Mouse (Mus musculus) midbrain, embryonic 10.5 days (tissue): ENCODE measurements around the gene Srcap. TPM values are rescaled to one million over a fixed set of nuclear protein-coding genes. Genes with fewer than 3 reads are reported as not detected.
"Not testable (repeated sequence)": the region's sequence is repeated elsewhere in the genome, so short reads cannot be mapped to it uniquely, and the experiment has no call there.

ENCODE experiments used
- DNase-seq: peaks from one replicate; pipeline ENCODE4 v3.0.0-alpha.2; 2017; ENCODE audit warnings: low spot score
- H3K27ac ChIP-seq: fragments of 300-500 bp; sonication (generic); replicated peaks from 2 replicates; pipeline ENCODE4 v1.5.1; 2016; ENCODE audit warnings: mild to moderate bottlenecking
- H3K27me3 ChIP-seq: fragments of 300-500 bp; sonication (generic); 2 replicates; pipeline ENCODE4 v1.6.1; 2016; ENCODE audit warnings: low read depth, mild to moderate bottlenecking; ENCODE audit not compliant: poor library complexity, severe bottlenecking
- H3K36me3 ChIP-seq: fragments of 300-500 bp; sonication (generic); 2 replicates; pipeline ENCODE4 v1.6.1; 2016; ENCODE audit warnings: mild to moderate bottlenecking, moderate library complexity
- H3K4me1 ChIP-seq: fragments of 300-500 bp; sonication (generic); 2 replicates; pipeline ENCODE4 v1.6.1; 2016
- H3K4me3 ChIP-seq: fragments of 300-500 bp; sonication (generic); 2 replicates; pipeline ENCODE4 v1.5.1; 2016; ENCODE audit warnings: mild to moderate bottlenecking, moderate library complexity
- H3K9me3 ChIP-seq: fragments of 300-500 bp; sonication (generic); replicated peaks from 2 replicates; pipeline ENCODE4 v1.6.1; 2016; ENCODE audit warnings: mild to moderate bottlenecking
- WGBS: fragments of 180-500 bp; shearing (Covaris S2); methylation state at CpG from one replicate; pipeline ENCODE4 v1.1.7; 2016; 5-methylcytosine and 5-hydroxymethylcytosine counted together
- polyA plus RNA-seq: library from polyadenylated mRNA; unstranded; fragments of >200 nt; fragmentation: Nextera tagmentation; extraction: Ambion mirVana; gene quantifications from 2 replicates; pipeline ENCODE4 v1.2.1, GENCODE M21; 2016

Srcap gene
- polyA plus RNA-seq, 1 experiment from 2014 or later = 52.6 TPM

DNA sequence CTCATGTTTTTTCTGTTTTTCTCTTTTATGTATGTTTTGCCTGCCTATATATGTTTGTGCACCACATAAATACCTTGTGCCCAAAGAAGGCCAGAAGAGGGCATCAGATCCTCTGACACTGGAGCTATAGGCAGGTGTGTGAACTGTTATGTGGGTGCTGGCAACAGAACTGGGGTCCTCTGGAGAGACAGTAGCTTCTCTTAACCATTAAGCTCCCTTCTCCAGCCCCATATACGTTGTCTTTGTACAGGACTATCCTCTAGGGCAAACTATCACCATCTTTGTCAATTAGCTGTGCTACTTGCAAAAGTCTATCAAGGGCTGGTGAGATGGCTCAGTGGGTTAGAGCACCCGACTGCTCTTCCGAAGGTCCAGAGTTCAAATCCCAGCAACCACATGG, 3.5 kb upstream of the Srcap start:
- Histone ChIP-seq H3K36me3 (peaks cover 3% of the 10 kb centered on the region; the same call in 1 of the 2 replicates), H3K9me3 (no peaks in the 10 kb centered on the region), H3K4me1 (peaks cover 17% of the 10 kb centered on the region), H3K27ac (no peak overlapping the region), H3K27me3 (no peaks in the 10 kb centered on the region), H3K4me3 (no peak overlapping the region)
- no peak for DNase-seq
- 96% methylated on average over 3 of the region's 3 CpGs for WGBS

DNA sequence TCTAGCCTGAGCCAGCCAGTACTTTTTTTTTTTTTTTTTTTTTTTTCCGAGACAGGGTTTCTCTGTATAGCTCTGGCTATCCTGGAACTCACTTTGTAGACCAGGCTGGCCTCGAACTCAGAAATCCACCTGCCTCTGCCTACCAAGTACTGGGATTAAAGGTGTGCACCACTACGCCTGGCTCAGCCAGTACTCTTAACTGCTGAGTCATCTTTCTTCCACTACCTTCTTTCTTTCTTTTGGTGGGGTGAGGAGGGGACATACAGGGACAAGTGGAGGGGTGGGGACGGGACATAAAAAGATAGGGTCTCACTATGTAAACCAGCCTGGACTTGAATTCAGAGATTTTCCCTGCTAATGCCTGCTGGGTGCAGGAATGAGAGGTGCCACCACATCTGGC, 2.0 kb upstream of the Srcap start:
- 92% methylated on average over 4 of the region's 4 CpGs for WGBS
- peaks cover 17% of the 10 kb centered on the region for H3K36me3 ChIP-seq
- H3K27me3 ChIP-seq, DNase-seq, H3K4me3 ChIP-seq, H3K27ac ChIP-seq, H3K9me3 ChIP-seq: not testable (repeated sequence)
- H3K4me1 ChIP-seq = peaks cover 26% of the 10 kb centered on the region

DNA sequence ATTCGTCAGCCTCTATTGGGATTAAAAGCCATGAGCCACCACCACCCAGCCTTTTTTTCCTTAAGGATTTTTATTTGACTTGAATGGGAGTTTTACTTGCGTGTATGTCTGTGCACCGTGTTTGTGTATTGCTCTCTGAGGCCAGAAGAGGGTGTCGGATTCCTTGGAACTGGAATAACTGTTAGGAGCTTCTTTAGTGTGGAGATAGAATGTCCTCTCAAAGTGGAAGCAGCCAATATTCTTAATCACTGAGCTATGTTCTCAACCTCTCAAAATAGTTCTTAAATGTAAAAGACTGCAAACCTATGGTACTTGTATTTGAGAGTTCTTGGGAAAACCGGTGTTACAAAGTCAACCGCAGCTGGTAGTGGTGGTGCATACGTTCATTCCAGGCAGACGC, 542 bp upstream of the Srcap start:
- 42% methylated on average over 8 of the region's 8 CpGs for WGBS
- Histone ChIP-seq H3K9me3 (no peaks in the 10 kb centered on the region), H3K36me3 (peaks cover 31% of the 10 kb centered on the region), H3K27me3 (no peaks in the 10 kb centered on the region), H3K4me3 (peak overlapping the region; percentile 88), H3K27ac (peak overlapping the region; percentile 99), H3K4me1 (peaks cover 26% of the 10 kb centered on the region)
- no peak for DNase-seq

DNA sequence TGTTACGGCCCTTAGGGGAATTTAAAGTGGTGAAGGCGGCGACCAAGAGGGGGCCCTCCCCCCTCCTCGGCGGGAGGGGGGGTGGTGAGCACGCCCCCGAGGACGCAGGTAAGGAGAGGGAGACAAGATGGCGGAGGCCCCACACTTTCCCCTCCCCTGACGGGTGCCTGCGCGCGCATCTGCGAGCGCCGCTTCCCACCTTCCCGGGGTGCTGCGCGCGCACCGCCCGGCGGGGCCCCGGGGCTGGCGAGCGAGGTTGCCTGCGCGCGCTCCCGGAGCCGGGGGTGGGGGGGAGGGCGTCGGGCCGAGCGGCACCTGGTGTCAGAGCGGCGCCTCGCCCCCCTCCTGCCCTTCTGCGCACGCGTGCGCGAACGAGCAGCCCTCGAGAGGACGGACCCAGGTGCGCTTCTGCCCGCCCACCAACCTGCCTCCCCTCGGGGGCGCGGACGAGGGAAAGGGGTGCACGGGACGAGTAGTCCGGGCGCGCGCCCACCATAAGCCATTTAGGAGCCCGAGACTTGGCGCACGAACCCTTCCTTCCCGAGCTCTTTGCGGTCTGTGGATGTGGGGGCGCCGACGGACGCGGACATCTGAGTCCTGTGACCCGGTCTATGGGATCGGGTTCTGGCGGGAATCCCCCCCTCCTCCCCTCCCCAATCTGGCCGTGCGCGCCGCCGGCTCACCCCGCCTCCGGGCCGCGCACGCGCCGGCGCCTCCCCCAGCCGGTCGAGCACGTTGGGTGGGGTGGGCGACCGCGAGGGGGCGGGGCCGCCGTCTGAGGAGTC, 640 bp downstream of the Srcap start:
- no peaks in the 10 kb centered on the region for H3K27me3 ChIP-seq
- peaks cover 43% of the 10 kb centered on the region for H3K36me3 ChIP-seq
- H3K9me3 ChIP-seq = no peaks in the 10 kb centered on the region
- peak; percentile 92 for DNase-seq
- peak overlapping the region; percentile 99 for H3K27ac ChIP-seq
- peaks cover 26% of the 10 kb centered on the region for H3K4me1 ChIP-seq
- WGBS = under 1% methylated on average over 79 of the region's 93 CpGs
- peak overlapping the region; percentile 88 for H3K4me3 ChIP-seq

DNA sequence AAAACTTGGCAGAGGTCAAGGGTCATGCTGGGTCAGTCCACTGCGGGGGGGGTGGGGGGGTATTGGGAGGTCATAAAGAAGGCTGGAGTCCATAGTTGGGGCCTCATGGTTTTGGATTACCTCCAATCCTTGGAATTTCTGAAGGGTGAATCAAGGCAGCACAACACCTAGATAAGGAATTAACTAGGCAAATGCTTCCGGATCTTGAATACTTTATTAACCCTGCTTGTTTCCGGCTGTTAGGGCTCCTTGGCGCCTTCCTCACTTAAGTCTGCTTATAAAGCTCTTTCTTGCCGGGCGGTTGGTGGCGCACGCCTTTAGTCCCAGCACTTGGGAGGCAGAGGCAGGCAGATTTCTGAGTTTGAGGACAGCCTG, 1.2 kb downstream of the Srcap start:
- WGBS = 55% methylated on average over 8 of the region's 8 CpGs
- Histone ChIP-seq H3K9me3 (no peaks in the 10 kb centered on the region), H3K36me3 (peaks cover 49% of the 10 kb centered on the region)

DNA sequence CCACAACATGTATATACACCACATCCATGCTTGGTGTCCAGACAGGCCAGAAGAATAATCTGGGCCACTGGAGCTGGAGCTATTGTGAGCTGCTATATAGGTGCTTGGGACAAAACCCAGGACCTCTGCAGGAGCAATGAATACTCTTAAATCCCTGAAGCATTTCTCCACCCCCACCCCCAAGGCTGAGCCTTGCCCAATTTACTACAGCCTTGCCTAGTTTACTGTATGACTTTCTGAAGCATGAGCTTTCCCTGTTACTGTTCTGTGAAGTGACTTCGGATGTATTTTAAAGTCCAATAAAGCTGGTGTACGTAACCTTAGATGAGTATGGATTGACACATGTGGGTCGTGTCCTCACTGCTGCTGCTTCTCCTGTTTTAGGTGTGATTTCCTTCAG, 2.0 kb downstream of the Srcap start:
- H3K4me3 ChIP-seq = peak overlapping the region; percentile 88
- 90% methylated on average over 3 of the region's 3 CpGs for WGBS
- no peaks in the 10 kb centered on the region for H3K9me3 ChIP-seq
- H3K27me3 ChIP-seq = no peaks in the 10 kb centered on the region
- peaks cover 54% of the 10 kb centered on the region for H3K36me3 ChIP-seq
- no peak for DNase-seq
- peaks cover 26% of the 10 kb centered on the region for H3K4me1 ChIP-seq
- no peak overlapping the region for H3K27ac ChIP-seq

More for the DNA sequence above, 1.2 kb downstream of the Srcap start:
- Histone ChIP-seq H3K27me3 (no peaks in the 10 kb centered on the region), H3K4me3 (peak overlapping the region; percentile 88), H3K27ac (peak overlapping the region; percentile 99), H3K4me1 (peaks cover 26% of the 10 kb centered on the region)
- DNase-seq = no peak

DNA sequence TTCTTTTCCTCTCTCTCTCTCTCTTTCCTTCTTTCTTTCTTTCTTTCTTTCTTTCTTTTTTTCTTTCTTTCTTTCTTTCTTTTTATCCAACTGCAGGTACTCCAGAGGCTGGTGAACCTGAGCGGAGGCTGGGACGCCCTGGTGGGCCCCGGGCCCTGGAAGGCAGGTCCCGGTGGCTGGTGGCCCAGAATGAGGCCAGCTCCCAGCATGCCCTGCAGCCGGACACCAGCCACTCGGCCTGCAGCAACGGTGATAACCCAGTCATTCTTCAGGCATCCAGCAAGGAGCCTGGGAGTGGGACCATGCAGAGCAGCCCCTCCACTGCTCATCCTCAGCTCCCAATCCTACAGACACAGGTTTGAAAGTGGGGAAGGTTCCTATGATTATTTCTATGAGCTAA, 4.1 kb downstream of the Srcap start:
- 92% methylated on average over 7 of the region's 7 CpGs for whole genome bisulfite sequencing
- Histone ChIP-seq H3K36me3 (peaks cover 75% of the 10 kb centered on the region), H3K4me1 (peaks cover 26% of the 10 kb centered on the region), H3K27ac (no peak overlapping the region), H3K4me3 (no peak overlapping the region), H3K9me3 (no peaks in the 10 kb centered on the region), H3K27me3 (no peaks in the 10 kb centered on the region)
- DNase-seq = no peak

DNA sequence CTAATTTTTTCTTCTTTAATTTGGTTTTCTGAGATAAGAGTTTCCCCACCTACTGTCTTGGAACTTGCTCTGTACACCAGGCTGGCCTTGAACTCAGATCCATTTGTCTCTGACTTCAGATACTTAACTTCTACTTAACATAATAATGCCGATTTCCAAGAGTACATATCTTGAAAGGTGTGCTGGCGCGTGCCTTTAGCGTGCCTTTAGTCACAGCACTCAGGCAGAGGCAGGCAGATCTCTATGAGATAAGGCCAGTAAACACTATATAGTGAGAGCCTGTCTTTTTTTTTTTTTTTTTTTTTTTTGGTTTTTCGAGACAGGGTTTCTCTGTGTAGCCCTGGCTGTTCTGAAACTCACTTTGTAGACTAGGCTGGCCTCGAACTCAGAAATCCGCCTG, 4.6 kb downstream of the Srcap start:
- no peak for DNase-seq
- H3K9me3 ChIP-seq = no peaks in the 10 kb centered on the region
- no peak overlapping the region for H3K27ac ChIP-seq
- H3K4me3 ChIP-seq = no peak overlapping the region
- no peaks in the 10 kb centered on the region for H3K27me3 ChIP-seq
- peaks cover 80% of the 10 kb centered on the region for H3K36me3 ChIP-seq
- 95% methylated on average over 7 of the region's 7 CpGs for WGBS
- H3K4me1 ChIP-seq = peaks cover 22% of the 10 kb centered on the region

DNA sequence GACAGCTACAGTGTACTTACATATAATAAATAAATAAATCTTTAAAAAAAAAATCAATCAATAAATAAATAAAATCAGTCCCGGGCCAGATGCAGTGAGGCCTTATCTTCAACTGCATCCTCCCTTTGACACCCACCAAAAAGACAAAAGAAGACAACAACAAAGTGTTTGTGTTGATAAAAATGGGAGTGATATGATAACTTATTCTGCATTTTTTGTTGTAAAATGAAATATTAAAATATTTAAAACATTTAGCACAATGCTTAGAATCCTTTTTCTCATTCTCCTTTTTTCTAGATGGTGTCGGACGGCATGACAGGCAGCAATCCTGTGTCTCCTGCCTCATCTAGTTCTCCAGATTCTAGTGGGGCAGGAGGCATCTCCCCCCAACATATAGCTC, 7.5 kb downstream of the Srcap start, which contains the start of gene Gm42715:
Gene Gm42715, plus strand, starts transcription at position 301 of the 400 bp plus-strand sequence.
- Histone ChIP-seq H3K27me3 (no peaks in the 10 kb centered on the region), H3K9me3 (no peaks in the 10 kb centered on the region), H3K4me1 (no peaks in the 10 kb centered on the region), H3K27ac (no peak within 1 kb of the TSS), H3K4me3 (no peak within 1 kb of the TSS), H3K36me3 (peaks cover 100% of the 10 kb centered on the region)
- DNase-seq = no peak
- 98% methylated on average over 3 of the region's 3 CpGs for WGBS

DNA sequence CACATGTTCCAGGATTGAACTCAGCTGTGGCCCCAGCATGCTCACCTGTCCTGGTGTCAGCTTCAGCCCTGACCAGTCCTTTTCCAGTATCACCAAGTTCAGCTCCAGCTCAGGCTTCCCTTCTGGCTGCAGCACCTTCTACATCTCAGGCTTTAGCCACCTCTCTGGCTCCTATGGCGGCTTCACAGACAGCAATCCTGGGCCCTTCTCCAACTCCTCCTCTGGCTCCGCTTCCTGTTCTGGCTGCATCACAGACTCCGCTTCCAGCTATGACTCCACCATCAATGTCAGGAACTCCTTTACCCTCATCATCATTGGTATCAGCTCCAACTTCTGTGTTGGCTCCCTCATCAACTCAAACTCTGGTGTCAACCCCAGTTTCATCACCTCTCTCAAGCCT, 29.9 kb downstream of the Srcap start:
- no peaks in the 10 kb centered on the region for H3K4me1 ChIP-seq
- no peak for DNase-seq
- no peak overlapping the region for H3K27ac ChIP-seq
- H3K4me3 ChIP-seq = no peak overlapping the region
- H3K27me3 ChIP-seq = no peaks in the 10 kb centered on the region
- peaks cover 100% of the 10 kb centered on the region for H3K36me3 ChIP-seq
- H3K9me3 ChIP-seq = no peaks in the 10 kb centered on the region
- WGBS = 98% methylated on average over 3 of the region's 3 CpGs

DNA sequence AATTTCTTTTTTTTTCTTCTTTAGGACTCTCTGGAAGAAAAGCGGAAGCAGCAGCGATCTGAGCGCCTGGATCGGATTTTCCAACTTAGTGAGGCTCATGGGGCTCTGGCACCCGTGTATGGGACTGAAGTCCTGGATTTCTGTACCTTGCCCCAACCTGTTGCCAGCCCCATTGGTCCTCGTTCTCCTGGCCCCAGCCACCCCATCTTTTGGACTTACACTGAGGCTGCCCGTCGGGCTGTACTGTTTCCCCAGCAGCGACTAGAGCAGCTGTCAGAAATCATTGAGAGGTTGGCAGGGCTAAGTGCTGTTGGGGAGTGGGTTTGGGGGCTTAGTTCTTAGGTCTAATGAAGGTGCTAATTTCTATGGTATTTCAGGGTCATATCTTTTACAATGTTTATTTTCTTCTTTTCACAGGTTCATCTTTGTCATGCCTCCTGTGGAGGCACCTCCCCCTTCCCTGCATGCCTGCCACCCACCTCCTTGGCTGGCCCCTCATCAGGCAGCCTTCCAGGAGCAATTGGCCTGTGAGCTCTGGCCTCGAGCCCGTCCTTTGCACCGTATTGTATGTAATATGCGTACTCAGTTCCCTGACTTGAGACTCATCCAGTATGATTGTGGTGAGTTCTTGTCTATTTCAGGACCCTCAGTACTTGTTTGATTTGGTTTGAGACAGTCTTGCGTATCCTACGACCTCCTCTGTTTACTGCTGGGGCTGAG, 37.5 kb downstream of the Srcap start:
- no peaks in the 10 kb centered on the region for H3K27me3 ChIP-seq
- H3K36me3 ChIP-seq = peaks cover 99% of the 10 kb centered on the region
- no peaks in the 10 kb centered on the region for H3K4me1 ChIP-seq
- 91% methylated on average over 15 of the region's 15 CpGs for WGBS
- no peak overlapping the region for H3K27ac ChIP-seq
- H3K4me3 ChIP-seq = no peak overlapping the region
- no peaks in the 10 kb centered on the region for H3K9me3 ChIP-seq
- no peak for DNase-seq

DNA sequence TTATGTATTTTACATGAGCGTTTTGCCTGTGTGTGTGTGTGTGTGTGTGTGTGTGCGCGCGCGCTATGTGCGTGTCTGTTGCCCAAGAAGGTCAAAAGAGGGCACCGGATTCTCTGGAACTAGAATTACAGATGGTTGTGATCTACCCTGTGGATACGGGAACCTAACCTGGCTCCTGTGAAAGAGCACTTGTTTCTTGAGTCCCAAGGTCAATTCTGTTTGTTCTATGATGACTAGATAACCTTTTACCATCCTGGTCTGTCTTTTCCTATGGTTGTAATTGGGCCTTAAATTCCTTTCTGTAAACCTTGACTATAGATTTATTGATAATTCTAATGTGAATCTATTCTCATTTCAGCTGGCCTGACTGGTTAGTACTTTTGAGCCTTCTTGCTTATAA, 39.8 kb downstream of the Srcap start:
- H3K4me1 ChIP-seq = no peaks in the 10 kb centered on the region
- DNase-seq = no peak
- peaks cover 99% of the 10 kb centered on the region for H3K36me3 ChIP-seq
- WGBS = 93% methylated on average over 8 of the region's 8 CpGs
- no peak overlapping the region for H3K4me3 ChIP-seq
- H3K27ac ChIP-seq = no peak overlapping the region
- H3K9me3 ChIP-seq = no peaks in the 10 kb centered on the region
- H3K27me3 ChIP-seq = no peaks in the 10 kb centered on the region

DNA sequence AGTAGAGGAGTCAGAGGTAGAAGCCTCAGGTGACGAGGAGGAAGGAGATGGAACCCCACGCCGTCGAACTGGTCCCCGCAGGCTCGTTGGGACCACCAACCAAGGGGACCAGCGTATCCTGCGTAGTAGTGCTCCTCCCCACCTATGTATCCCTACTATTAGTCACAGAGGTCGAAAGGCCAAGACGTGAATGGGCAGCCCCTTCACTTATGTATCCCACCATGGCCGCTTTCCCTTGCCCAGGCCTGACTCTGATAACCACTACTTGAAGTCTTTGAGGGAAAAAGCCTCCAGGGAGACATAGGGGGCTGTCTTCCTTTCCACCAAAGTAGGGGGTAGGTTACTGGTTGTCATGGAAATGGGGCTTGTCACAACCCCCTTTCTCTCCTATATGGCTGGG, 48.8 kb downstream of the Srcap start:
- no peak for DNase-seq
- WGBS = 92% methylated on average over 11 of the region's 11 CpGs
- Histone ChIP-seq H3K4me1 (no peaks in the 10 kb centered on the region), H3K9me3 (no peaks in the 10 kb centered on the region), H3K27ac (no peak overlapping the region), H3K27me3 (no peaks in the 10 kb centered on the region), H3K4me3 (no peak overlapping the region), H3K36me3 (peaks cover 95% of the 10 kb centered on the region)
